Mouse (Mus musculus): ENCODE measurements around the gene Gm20388. TPM values are rescaled to one million over a fixed set of nuclear protein-coding genes. Genes with fewer than 3 reads are reported as not detected.

Gm20388 gene
- total RNA-seq, 2 experiments from 2014 or later, result 14.5 to 15.2 TPM

DNA sequence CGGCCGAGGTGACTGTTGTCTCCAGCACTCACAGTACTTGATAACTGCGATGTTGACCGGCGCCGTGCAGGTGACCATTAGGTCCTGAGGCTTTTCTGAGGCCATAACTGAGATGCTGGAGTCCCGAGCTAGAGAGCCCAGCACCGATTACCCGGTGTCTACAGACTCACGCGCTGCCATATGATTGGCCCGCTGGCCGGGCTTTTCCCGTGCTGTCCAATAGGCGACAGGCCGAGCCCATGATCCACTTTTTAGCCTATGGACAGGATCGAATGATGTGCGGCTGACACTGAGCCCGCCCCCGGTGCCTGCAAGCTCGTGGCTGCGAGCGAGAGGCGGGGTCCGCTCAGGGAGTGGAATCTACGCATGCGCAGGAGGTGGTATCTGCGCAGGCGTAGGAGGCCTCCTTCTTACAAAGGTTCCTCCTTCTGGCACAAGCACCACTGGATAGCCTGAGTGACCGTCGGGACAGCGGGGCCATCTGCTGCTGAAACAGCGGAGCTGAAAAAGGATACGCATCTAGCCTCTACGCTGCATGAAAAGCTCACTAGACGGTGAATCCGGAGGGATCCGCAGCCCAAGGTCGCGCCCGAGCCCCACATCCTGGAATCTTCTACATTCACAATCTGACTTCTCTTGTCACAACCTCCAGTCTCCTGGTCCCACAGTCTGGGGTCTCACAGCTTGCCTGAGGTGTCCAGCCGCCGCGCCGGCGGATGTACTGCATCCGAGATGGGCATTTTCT, 2532.8 kb downstream of the Gm20388 start, which contains the start of gene Mvd:
TSS of gene Mvd (minus strand) at position 161 of the 745 bp plus-strand sequence.

DNA sequence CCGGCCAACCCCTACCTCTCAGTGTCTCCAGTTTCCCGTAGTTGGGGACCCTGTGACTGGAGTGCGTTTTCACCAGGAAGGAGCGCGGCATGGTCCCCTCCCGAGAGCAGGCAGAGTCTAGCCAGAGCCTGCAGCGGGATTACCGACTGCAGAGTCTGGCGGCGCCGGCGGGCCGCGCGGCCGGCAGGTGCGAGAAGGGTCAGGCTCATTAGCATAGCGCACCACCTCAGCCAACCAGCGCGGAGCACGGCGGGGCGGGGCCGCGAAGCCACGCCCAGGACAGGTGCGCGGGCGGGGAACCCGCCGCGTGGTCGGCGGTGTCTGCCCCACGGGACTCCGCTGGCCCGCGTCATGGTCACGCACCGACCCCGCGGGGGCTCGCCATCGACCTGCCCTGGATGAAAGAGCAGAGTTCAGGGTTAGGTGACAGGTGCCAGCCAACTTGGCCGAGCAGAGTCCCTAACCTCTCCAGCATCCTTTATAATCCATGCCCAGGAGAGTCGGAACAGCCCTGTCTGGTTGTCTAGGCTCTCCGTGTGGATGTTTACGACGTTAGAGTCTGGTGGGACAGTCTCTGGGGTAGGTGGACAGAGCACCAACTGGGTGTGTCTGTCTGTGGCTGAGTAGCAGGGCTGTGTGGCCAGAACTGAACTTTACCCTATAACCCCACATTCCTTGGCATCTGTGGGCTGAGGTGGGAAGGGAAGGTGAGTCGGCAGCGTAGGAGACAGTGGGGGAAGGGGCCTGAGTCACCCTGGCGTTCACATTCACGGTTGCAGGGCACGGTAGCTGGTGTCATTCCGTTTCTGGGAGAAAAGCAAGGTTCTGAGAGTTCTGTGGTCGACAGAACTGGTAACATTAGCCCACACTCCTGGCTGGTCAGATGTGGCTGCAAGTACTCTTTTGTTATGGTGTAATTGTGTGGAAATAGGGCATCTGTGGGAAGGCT, 2550.2 kb downstream of the Gm20388 start, which contains the start of gene Snai3:
TSS of gene Snai3 (minus strand) at position 210 of the 949 bp plus-strand sequence.

DNA sequence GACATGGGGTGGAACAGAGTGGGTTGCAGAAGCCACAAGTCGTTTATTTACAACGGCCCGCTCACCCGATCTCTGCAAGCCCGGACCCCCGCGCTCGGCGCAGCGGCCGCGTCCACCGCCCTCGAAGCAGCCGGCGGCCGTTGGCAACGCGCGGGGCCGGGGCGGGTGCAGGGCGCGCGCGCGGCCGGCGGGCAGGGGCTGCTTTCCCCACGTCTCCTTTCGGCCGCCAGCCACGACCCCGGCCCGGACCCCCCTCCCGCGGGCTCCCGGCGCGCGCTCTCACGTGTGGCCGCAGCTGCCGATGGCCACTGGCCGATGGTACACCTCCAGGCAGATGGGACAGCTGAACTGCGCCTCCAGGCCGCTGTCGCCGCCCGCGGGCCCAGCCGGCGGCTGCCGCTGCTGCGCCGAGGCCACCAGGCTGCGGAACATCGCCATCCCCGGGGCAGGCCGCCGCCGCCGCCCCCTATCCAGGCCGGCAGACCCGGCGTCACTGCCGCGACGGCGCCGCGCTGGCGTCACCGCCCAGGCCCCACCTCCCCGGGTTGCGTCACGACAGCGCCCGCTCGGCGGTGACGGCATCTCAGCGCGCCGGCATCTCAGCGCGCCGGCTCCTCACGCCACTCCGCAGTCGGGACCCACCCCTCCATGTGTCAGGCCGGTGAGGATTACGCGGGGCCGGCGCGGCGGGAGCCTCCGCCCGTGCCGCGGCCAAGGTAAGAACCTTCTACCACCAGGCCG, 2565.1 kb downstream of the Gm20388 start, which contains the start of the genes Rnf166 and Ctu2:
TSS of gene Rnf166 (minus strand) at position 485 of the 741 bp plus-strand sequence.
TSS of gene Ctu2 (plus strand) at position 564 of the 741 bp plus-strand sequence.

DNA sequence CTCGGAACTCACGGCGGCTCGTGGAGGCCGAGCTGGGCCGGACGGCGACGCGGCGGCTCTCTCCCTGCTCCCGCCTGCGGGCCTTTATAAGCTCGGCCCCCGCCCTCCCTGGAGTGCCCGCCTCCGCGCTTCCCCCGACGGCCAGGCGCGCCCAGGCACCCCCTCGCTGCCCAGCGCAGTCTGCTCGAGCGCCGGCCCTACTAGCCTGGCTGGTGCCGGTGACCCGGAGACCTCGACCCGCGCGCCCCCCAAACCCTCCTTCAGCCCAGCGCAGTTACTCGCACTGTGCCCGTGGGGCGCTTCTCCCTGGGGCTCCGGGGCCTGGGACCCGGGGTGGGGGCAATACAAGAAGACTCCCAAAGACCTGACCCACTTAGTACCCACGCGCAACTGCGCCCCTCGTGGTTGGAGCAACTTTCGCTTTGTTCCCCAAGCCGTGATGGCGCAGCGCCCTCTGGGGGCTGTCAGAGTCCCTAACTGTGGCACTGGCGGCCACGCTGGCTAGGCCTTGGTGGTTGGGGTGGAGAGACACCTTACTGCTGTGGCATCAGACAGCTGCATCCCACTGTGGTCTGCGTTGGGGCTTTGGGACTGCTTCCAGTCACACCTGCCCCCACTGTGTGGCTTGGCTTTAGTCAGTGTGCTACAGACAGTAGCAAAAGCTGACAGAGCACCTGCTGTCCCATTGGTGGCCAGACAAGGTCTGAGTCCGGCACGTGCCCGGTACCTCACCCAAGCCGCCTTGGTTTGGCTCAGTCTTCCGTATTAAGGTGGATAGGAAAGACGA, 2640.8 kb downstream of the Gm20388 start, which contains the start of gene Piezo1:
TSS of gene Piezo1 (minus strand) at position 65 of the 787 bp plus-strand sequence.

DNA sequence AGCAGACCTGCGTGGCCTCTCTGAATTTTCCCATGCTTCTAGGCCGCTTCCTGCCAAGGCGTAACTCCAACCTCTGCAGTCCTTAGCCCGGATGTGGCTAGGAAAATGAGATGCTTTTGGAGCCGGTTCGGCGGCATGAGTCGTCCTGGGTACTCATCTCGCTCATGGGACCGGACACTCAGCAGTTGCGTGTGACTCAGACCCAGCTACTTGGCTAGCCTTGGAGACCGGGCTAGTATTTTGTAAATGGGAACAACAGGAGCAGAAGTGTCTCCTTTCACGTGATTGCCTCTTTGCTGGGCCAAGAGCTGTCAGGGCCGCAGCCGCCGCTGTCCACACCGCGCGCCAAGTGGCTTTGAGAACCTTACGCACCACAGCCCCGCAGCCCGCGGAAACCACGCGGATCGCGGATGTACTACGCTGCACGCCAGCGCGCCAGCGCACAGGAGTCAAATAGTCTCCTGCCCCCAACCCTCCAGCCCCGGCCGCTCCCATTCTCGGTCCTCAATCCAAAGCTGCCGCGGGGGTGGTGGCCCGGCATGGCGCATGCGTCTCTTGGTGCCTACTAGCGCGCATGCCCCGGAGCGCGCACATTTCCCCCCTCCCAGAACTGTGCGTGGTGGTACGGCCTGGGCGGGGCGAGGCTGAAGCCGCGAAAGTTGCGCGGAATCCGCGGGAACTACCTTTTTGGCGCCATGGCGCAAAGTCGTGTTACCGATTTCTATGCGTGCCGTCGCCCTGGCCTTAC, 2656.9 kb downstream of the Gm20388 start, which contains the start of gene Cdt1:
TSS of gene Cdt1 (plus strand) at position 655 of the 748 bp plus-strand sequence.

DNA sequence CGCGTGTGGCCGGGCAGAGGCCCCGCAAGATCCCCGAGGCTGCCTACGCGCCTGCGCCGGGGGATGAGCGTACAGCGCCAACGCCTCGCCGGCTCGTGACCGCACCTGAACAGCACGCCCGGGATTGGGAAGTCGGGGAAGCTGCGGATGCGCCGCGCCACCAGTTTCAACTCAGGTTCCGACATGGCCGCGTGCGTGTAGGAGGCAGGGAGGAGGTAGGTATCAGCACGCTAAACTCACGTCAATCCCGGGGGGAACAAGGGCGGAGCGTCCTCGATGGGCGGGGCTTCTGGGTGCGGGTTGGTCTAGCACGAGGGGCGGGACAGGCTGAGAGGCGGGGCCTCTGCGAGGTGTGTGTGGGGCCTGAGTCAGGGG, 2666.0 kb downstream of the Gm20388 start, which contains the start of gene Aprt:
TSS of gene Aprt (minus strand) at position 262 of the 375 bp plus-strand sequence.

DNA sequence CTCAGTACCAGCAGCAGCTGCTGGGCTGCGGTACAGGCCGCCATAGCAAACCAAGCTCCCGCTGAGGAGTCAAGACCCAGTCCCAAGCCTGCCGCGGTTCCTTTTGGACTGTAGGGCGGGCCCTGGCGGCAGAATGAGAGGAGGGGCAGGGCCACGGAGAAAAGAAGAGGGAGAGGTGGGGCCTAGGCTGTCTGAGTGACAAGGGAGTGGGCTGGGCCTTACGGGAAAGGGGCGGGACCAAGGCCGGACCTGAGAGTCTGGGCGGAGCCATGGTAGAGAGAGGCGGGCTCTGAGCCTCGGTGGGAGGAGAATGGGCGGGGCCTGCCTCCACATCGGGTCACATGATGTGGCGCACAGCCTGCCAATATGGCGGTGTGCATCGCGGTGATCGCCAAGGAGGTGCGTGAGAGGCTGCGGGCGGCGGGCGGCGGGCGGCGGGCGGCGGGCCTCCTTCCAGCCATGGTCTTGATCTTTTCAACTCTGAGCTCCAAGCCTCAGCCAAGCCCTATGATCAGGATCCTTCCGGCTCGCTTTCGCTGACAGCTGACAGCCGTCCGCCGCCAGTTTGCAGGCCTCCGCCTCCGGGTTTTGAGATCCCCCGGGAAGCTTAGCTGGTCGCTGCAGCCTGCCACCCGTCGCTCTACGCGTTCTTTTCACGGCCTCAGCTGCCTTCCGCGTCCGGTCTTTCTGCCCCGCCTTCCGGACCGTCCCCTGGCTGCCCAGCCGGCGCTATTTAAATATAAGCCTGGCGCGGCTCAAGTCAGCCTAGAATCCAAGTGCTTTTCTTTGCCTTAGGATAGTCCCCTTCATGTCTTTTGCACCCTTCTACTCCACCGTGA, 2700.9 kb downstream of the Gm20388 start, which contains the start of the genes Galns and Trappc2l:
TSS of gene Galns (minus strand) at position 169 of the 839 bp plus-strand sequence.
TSS of gene Trappc2l (plus strand) at position 346 of the 839 bp plus-strand sequence.

DNA sequence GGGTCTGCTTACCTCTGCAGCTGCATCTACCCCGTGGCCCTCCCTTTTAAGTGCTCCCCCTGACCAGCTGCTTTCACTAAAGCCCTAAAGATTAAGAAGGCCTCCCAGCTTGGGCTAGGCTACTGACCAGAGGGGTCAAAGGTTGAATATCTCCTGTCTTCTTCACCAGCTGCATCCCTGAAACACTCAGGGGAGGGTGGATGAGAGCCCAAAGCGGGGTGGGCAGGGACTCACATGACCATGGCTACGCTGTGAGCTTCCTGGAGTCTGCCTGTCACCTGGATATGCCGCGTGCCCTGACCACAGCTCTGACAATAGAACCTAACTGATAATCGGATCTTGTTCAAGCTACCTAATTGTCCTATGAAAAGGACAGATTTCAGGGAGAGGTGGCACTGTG, 2712.1 kb downstream of the Gm20388 start, which contains the start of gene Pabpn1l:
TSS of gene Pabpn1l (minus strand) at position 13 of the 400 bp plus-strand sequence.

DNA sequence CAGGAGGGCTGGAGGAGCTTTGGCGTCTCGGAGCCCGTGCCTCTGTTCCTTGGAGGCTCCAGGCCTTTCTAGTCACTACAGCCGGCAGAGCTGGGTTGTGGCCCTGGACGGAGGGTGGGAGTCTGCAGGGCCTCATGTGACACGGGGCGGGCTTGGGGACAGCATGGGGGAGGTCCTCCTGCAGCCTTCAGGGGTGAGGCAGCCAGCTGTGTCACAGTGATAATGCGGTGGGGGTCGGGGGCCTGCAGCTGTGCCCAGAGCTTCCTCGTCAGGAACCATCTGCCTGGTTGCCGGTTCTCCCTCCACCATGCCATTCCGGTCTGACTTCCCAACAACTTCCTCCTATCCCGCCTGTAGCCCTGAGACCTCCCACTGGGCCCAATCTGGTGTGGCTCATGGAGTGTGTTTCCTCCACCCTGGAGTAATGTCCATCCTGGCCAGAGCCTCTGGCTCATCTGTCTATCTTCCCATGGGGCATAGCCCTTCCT, 2788.4 kb downstream of the Gm20388 start, which contains the start of gene Cbfa2t3:
TSS of gene Cbfa2t3 (minus strand) at position 105 of the 488 bp plus-strand sequence.

DNA sequence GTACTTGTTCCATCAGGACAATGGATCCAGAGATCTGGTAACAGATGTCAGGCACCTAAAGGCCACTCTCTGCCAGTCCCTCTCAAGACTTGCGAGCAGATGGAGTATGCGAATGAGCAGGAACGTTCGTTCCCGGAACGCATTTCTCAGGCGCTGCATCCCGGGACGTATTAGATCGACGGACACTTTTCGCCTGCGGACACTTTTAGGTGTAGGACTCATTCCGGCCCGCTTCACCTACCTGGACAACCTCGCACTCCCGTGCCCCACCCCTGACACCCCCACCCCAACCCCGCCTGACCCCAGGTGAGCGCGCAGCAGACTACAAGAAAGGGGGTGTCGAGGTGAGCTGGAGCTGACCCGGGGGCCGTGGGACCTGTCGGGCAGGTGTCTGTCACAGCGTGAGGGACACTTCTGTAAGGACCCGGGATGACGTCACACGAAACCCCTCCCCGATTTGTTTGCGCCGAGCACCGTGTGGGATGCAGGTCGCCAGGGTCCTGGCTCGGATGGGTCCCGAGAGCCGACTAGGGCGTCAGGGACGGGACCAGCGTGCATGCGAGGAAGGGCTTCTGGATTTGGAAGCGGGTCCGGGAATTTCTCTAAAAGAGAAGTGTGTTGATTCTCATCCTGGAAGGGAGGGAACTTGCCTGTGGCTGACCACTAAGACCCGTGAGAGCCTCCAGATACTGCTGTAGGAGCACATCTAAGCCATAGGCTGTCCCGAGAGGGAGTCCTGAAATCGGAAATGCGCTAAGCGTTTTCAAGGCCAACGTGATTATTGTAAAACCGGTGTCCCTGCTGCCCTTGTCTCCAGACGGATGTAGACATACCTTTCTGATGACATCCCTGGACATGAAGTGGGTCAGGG, 2864.9 kb downstream of the Gm20388 start, which contains the start of gene Acsf3:
TSS of gene Acsf3 (plus strand) at position 202 of the 871 bp plus-strand sequence.

DNA sequence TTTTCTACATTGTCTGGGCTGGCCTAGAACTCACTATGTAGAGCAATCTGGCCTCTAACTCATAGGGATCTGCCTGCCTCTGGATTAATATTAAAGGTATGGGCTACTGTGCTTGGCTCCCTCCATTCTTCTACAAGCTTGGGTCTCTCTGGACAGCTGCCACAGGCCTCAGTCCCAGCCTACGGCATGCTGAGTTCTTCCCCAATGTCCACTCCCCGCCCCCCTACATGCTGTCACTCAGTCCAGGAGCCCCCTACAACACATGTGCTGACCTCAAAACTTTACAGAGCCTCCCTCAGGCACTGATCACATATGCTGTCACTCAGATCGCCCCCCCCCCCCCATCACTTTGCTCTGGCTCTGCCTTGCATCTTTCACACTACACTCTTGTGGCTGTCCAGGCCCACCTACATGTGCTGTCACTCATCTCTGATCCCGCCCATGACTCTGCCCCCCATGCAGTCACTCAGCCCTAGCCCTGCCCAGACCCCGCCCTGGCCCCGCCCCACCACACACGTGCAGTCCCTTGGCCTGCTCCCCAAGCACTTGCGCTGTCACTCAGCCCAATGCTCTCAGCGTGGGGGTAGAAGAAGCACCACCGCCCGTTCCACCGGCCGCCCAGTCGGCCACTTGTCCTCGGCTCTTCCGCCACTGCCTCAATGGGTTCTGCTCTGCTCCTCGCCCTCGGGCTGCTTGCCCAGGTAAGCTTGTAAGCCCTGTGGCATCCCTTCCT, 2937.4 kb downstream of the Gm20388 start, which contains the start of gene Cdh15:
TSS of gene Cdh15 (plus strand) at position 138 of the 733 bp plus-strand sequence.

DNA sequence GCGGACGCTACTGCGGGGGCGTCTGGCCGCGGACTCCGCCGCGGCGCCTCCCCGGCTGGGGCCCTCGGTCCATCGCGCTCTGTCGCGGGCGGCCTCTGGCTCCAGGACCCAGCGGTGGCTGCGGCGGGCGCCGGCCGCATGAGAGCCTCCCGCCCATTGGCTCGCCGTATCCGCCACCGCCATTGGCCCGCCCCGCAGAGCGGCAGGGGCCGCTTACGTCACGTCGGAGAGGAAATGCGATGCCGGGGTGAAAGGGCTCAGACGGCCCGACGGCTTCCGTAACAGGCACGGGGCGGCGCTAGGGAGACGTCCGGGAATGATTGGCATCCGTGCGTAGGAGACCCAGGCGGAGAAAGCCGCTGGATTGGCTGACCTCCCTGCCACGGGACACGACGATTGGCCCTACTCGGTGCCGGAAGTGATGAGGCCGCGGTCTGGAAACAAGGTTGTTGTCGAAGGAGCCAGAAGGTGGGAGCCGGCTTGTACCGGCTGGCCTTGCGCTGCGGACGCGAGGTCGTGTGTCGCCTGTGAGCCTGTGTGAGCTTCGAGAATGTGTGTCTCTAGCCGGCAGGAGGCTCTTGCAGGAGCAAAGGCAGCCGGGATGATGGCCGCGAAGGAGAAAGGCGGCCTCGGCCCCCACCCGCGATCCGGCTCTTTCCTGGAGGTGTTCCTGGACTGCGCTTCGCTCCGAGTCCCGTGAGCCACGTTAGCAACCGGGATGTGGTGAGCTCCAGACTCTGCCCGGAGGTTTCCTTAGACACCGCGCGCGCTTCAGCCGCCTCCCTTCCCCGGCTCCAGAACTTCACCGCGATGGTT, 3131.7 kb downstream of the Gm20388 start, which contains the start of gene Ankrd11:
TSS of gene Ankrd11 (minus strand) at position 120 of the 816 bp plus-strand sequence.

DNA sequence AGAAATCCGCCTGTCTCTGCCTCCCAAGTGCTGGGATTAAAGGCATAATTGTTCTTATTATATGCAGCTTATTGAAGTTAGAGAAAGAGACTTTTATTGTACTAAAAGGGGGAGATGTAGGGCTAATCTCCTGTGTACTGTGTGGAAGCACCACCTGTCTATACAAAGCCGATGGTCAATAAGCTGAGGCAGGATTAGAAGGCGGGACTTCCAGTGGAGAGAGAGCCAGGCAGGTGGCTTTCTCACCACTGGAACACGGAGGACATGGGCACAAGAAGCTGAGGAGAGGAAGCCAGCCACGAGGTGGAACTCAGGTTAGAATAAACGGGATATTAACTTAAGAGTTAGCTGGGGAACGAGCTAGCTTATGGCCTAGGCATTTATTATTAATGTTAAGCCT, 3152.1 kb downstream of the Gm20388 start, which contains the start of gene Spg7:
TSS of gene Spg7 (plus strand) at position 222 of the 400 bp plus-strand sequence.

DNA sequence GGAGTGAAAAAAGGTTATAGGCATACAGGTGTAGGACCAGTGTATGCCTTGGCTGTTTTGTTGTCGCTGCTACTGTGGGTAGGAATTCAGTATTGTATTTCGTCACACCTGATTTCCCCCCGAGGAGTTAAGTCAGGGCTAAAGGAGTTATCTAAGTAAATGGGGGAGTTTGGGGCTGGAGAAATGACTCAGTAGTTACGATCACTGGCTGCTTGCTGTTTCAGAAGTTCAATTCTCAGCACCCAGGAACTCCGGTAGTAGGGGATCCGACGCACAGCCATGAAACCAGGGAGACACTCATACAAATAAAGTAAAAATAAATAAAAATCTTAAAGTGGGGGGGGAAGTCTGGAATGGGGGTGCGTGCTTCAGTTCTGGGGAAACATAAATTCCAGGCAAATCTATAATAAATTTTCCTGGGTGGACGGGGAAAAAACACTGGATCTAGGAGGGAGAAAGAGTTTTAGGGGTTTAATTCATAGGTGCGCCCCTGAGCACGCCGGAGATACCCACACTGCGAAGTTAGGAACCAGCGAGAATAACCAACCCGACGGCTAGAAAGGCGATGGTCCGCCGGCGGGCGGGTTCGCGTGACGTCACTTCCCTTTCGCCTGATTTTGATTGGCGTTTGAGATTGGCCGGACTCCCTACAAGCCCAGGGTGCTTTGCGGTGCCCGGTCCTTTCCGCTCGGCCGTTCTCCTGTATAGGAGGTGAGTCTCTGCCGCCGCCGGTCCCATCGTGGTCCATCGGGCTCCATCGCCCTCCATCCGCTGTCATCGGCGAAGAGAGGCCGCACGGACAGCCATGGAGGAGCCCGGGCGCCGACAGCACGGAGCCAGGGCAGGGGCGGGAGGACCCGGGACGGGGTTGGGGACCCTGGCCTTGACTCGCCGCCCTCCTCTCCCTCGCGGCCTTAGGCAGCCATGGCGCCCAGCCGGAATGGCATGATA, 3191.4 kb downstream of the Gm20388 start, which contains the start of gene Rpl13:
TSS of gene Rpl13 (plus strand) at position 616 of the 951 bp plus-strand sequence.

